Mouse (Mus musculus): Measurements from ENCODE around the gene Trabd2b. TPM values are rescaled to one million over a fixed set of nuclear protein-coding genes. Genes with fewer than 3 reads are reported as not detected.

Trabd2b gene
- polyA plus RNA-seq, 1 experiment, result 4.8 TPM

- TF ChIP-seq POLR2A (IDR thresholded peaks at IDR 0.05; ENCODE audit: borderline replicate concordance, insufficient read depth, low read length) (no peak), CTCF (IDR thresholded peaks at IDR 0.05; ENCODE audit: borderline replicate concordance, insufficient read depth, low read depth, low read length) (no peak)
- no peak for DNase-seq
- Histone ChIP-seq H3K4me1 (ENCODE audit: control insufficient read depth, insufficient read depth, low read length) (no peaks in the 10 kb centered on the region), H3K27me3 (ENCODE audit: control insufficient read depth, insufficient read depth, low read length) (no peaks in the 10 kb centered on the region; the same call in 1 of the 2 replicates), H3K4me3 (replicated peaks; ENCODE audit: insufficient read depth, low read depth, low read length) (no peak overlapping the region), H3K27ac (ENCODE audit: insufficient read depth, low read length) (no peak overlapping the region)
- 19% methylated on average over 11 of the region's 11 CpGs for WGBS
These were observed 3.9 kb downstream of the Trabd2b start for GRCm38 (mm10) chr4:114410443-114410842.

GRCm38 (mm10) chr4:114410958-114411661, 4.6 kb downstream of the Trabd2b start:
- Histone ChIP-seq H3K4me1 (ENCODE audit: control insufficient read depth, insufficient read depth, low read length) (no peaks in the 10 kb centered on the region), H3K4me3 (replicated peaks; ENCODE audit: insufficient read depth, low read depth, low read length) (no peak overlapping the region), H3K27ac (ENCODE audit: insufficient read depth, low read length) (no peak overlapping the region), H3K27me3 (ENCODE audit: control insufficient read depth, insufficient read depth, low read length) (no peaks in the 10 kb centered on the region; the same call in 1 of the 2 replicates)
- no peak for TF ChIP-seq CTCF (IDR thresholded peaks at IDR 0.05; ENCODE audit: borderline replicate concordance, insufficient read depth, low read depth, low read length)
- no peak for TF ChIP-seq POLR2A (IDR thresholded peaks at IDR 0.05; ENCODE audit: borderline replicate concordance, insufficient read depth, low read length)
- WGBS, result 45% methylated on average over 9 of the region's 9 CpGs
- no peak for DNase-seq

- DNase-seq, result no peak
- Histone ChIP-seq H3K27me3 (ENCODE audit: control insufficient read depth, insufficient read depth, low read length) (no peaks in the 10 kb centered on the region; the same call in 1 of the 2 replicates), H3K27ac (ENCODE audit: insufficient read depth, low read length) (no peak overlapping the region), H3K4me3 (replicated peaks; ENCODE audit: insufficient read depth, low read depth, low read length) (no peak overlapping the region), H3K4me1 (ENCODE audit: control insufficient read depth, insufficient read depth, low read length) (no peaks in the 10 kb centered on the region)
- TF ChIP-seq POLR2A (IDR thresholded peaks at IDR 0.05; ENCODE audit: borderline replicate concordance, insufficient read depth, low read length), result no peak
- TF ChIP-seq CTCF (IDR thresholded peaks at IDR 0.05; ENCODE audit: borderline replicate concordance, insufficient read depth, low read depth, low read length), result no peak
- 50% methylated on average over 6 of the region's 6 CpGs for WGBS
These were observed 5.4 kb downstream of the Trabd2b start for GRCm38 (mm10) chr4:114411846-114412390.

GRCm38 (mm10) chr4:114415925-114416645, 9.6 kb downstream of the Trabd2b start:
- no peak overlapping the region for H3K4me3 ChIP-seq (replicated peaks; ENCODE audit: insufficient read depth, low read depth, low read length)
- DNase-seq, result no peak
- H3K27me3 ChIP-seq (ENCODE audit: control insufficient read depth, insufficient read depth, low read length), result no peaks in the 10 kb centered on the region; the same call in 1 of the 2 replicates
- TF ChIP-seq POLR2A (IDR thresholded peaks at IDR 0.05; ENCODE audit: borderline replicate concordance, insufficient read depth, low read length) (no peak), CTCF (IDR thresholded peaks at IDR 0.05; ENCODE audit: borderline replicate concordance, insufficient read depth, low read depth, low read length) (no peak)
- 13% methylated on average over 16 of the region's 16 CpGs for WGBS
- H3K27ac ChIP-seq (ENCODE audit: insufficient read depth, low read length), result no peak overlapping the region
- no peaks in the 10 kb centered on the region for H3K4me1 ChIP-seq (ENCODE audit: control insufficient read depth, insufficient read depth, low read length)

GRCm38 (mm10) chr4:114420154-114420553, 13.6 kb downstream of the Trabd2b start:
- no peaks in the 10 kb centered on the region; the same call in 1 of the 2 replicates for H3K27me3 ChIP-seq (ENCODE audit: control insufficient read depth, insufficient read depth, low read length)
- no peak for DNase-seq
- H3K4me1 ChIP-seq (ENCODE audit: control insufficient read depth, insufficient read depth, low read length), result no peaks in the 10 kb centered on the region
- H3K27ac ChIP-seq (ENCODE audit: insufficient read depth, low read length), result no peak overlapping the region
- H3K4me3 ChIP-seq (replicated peaks; ENCODE audit: insufficient read depth, low read depth, low read length), result no peak overlapping the region
- TF ChIP-seq POLR2A (IDR thresholded peaks at IDR 0.05; ENCODE audit: borderline replicate concordance, insufficient read depth, low read length) (no peak), CTCF (IDR thresholded peaks at IDR 0.05; ENCODE audit: borderline replicate concordance, insufficient read depth, low read depth, low read length) (no peak)
- 95% methylated on average over 2 of the region's 2 CpGs for WGBS

GRCm38 (mm10) chr4:114423084-114423483, 16.6 kb downstream of the Trabd2b start:
- TF ChIP-seq CTCF (IDR thresholded peaks at IDR 0.05; ENCODE audit: borderline replicate concordance, insufficient read depth, low read depth, low read length) (no peak), POLR2A (IDR thresholded peaks at IDR 0.05; ENCODE audit: borderline replicate concordance, insufficient read depth, low read length) (no peak)
- Histone ChIP-seq H3K4me3 (replicated peaks; ENCODE audit: insufficient read depth, low read depth, low read length) (no peak overlapping the region), H3K4me1 (ENCODE audit: control insufficient read depth, insufficient read depth, low read length) (no peaks in the 10 kb centered on the region; the same call in 1 of the 2 replicates), H3K27ac (ENCODE audit: insufficient read depth, low read length) (no peak overlapping the region), H3K27me3 (ENCODE audit: control insufficient read depth, insufficient read depth, low read length) (no peaks in the 10 kb centered on the region)
- DNase-seq, result no peak
- 70% methylated on average over 6 of the region's 6 CpGs for WGBS

- WGBS, result 41% methylated on average over 5 of the region's 5 CpGs
- no peaks in the 10 kb centered on the region for H3K27me3 ChIP-seq (ENCODE audit: control insufficient read depth, insufficient read depth, low read length)
- no peak overlapping the region for H3K27ac ChIP-seq (ENCODE audit: insufficient read depth, low read length)
- H3K4me1 ChIP-seq (ENCODE audit: control insufficient read depth, insufficient read depth, low read length), result no peaks in the 10 kb centered on the region; the same call in 1 of the 2 replicates
- no peak for TF ChIP-seq CTCF (IDR thresholded peaks at IDR 0.05; ENCODE audit: borderline replicate concordance, insufficient read depth, low read depth, low read length)
- TF ChIP-seq POLR2A (IDR thresholded peaks at IDR 0.05; ENCODE audit: borderline replicate concordance, insufficient read depth, low read length), result no peak
- DNase-seq, result no peak
- H3K4me3 ChIP-seq (replicated peaks; ENCODE audit: insufficient read depth, low read depth, low read length), result no peak overlapping the region
These were observed 19.3 kb downstream of the Trabd2b start for GRCm38 (mm10) chr4:114425808-114426207.
